Mouse (Mus musculus) kidney, embryonic 15.5 days (tissue): ENCODE measurements at regions not wholly inside any gene's neighbourhood (a gene's known extent, or its start where the extent isn't known, plus 50 kb on each side); places are given as distances from the start of the nearest gene placed in this dataset.
A peak's percentile ranks its signal among the peaks of the same experiment; 100 is the strongest.

Source experiments
- ATAC-seq: fragments of 200-750 bp; cut with Nextera tagmentation; replicated peaks from 2 replicates; pipeline ENCODE4 v1.8.0; 2017; ENCODE audit warnings: moderate TSS enrichment; ENCODE audit not compliant: low FRiP score
- H3K27ac ChIP-seq: fragments of 300-500 bp; sonication (generic); 2 replicates; pipeline ENCODE4 v1.5.1; 2015; ENCODE audit warnings: mild to moderate bottlenecking, inconsistent platforms
- H3K27me3 ChIP-seq: fragments of 300-500 bp; sonication (generic); 2 replicates; pipeline ENCODE4 v1.6.1; 2015; ENCODE audit warnings: inconsistent platforms
- H3K36me3 ChIP-seq: fragments of 300-500 bp; sonication (generic); 2 replicates; pipeline ENCODE4 v1.6.1; 2015; ENCODE audit warnings: inconsistent platforms
- H3K4me1 ChIP-seq: fragments of 300-500 bp; sonication (generic); 2 replicates; pipeline ENCODE4 v1.6.1; 2015; ENCODE audit warnings: inconsistent platforms
- H3K4me2 ChIP-seq: fragments of 300-500 bp; sonication (generic); 2 replicates; pipeline ENCODE4 v1.6.1; 2015; ENCODE audit warnings: moderate library complexity, mild to moderate bottlenecking, inconsistent platforms
- H3K4me3 ChIP-seq: fragments of 300-500 bp; sonication (generic); replicated peaks from 2 replicates; pipeline ENCODE4 v1.5.1; 2015; ENCODE audit warnings: mild to moderate bottlenecking, inconsistent platforms
- H3K9ac ChIP-seq: fragments of 300-500 bp; sonication (generic); 2 replicates; pipeline ENCODE4 v1.6.1; 2015; ENCODE audit warnings: mild to moderate bottlenecking, inconsistent platforms
- H3K9me3 ChIP-seq: fragments of 300-500 bp; sonication (generic); replicated peaks from 2 replicates; pipeline ENCODE4 v1.6.1; 2016; ENCODE audit warnings: inconsistent platforms
- WGBS: fragments of 180-500 bp; shearing (Covaris S2); methylation state at CpG from one replicate; pipeline ENCODE4 v1.1.7; 2015; ENCODE audit warnings: mixed read lengths; 5-methylcytosine and 5-hydroxymethylcytosine counted together

DNA sequence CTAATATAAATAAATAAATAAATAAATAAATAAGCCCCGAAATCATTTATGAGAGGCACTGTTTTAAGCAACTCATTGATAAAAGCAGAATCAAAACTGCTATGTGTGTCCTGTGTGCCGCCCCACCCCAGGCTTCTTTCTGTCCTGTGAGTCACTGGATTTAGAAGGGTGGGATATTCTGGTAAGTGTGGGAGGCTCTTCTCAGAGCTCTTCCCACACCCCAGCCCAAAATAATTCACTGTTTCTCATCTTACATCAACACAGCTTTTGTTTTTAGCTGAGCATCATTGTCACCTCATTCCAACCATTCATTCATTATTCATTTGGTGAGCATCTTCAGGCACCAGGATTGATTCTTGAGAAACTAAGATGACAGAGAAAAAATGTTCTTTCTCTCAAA is 118.4 kb downstream of the Barx2 start:
- no peak overlapping the region for H3K27ac ChIP-seq
- no peak for ATAC-seq
- no peaks in the 10 kb centered on the region for H3K9me3 ChIP-seq
- H3K4me2 ChIP-seq, result no peak overlapping the region
- no peak overlapping the region for H3K4me3 ChIP-seq
- H3K9ac ChIP-seq, result no peak overlapping the region
- H3K36me3 ChIP-seq, result no peaks in the 10 kb centered on the region
- no peaks in the 10 kb centered on the region for H3K4me1 ChIP-seq
- 96% methylated on average over 2 of the region's 2 CpGs for WGBS
- no peaks in the 10 kb centered on the region for H3K27me3 ChIP-seq

DNA sequence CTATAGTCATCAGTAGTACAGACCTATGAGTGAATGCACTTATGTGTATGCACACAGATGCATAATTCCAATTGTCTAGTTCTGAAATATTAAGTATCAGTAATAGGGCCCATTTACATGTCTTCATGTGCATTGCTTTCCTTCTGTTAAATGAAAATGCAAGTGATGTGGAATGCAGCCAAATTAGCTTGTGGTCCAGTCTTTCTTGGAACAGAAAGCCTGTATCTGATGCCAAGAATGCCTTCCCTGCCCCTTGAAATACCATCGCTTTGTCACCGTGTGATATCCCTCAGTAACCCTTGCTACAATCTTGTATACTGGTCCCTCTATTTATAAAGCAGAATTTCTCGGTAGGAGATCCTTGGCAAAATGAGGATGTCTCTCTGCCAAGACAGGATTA is 137.3 kb downstream of the Barx2 start:
- Histone ChIP-seq H3K4me3 (no peak overlapping the region), H3K9me3 (no peaks in the 10 kb centered on the region), H3K27ac (no peak overlapping the region), H3K36me3 (no peaks in the 10 kb centered on the region), H3K4me1 (no peaks in the 10 kb centered on the region), H3K4me2 (no peak overlapping the region), H3K27me3 (no peaks in the 10 kb centered on the region), H3K9ac (no peak overlapping the region)
- 85% methylated on average over 3 of the region's 3 CpGs for WGBS
- no peak for ATAC-seq

DNA sequence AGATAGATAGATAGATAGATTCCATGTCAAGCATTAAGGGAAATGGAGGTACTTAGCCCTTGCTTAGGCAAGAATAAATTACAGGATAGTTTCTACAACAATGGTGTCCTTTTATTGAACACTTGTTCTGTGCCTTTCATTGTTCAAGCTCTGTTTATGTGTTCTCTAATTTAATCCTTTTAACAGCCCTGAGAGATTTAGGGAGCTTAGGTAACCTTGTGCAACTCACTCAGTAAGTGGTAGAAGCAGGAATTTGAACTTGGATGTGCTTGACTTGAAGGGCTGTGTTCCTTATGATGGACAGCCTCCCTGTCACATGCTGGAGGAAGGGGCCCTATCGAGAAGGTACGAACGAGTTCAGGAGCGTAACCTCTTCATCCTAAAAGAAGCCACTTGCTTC is 147.9 kb downstream of the Barx2 start:
- ATAC-seq, result no peak
- no peak overlapping the region for H3K27ac ChIP-seq
- WGBS, result 79% methylated on average over 4 of the region's 4 CpGs

DNA sequence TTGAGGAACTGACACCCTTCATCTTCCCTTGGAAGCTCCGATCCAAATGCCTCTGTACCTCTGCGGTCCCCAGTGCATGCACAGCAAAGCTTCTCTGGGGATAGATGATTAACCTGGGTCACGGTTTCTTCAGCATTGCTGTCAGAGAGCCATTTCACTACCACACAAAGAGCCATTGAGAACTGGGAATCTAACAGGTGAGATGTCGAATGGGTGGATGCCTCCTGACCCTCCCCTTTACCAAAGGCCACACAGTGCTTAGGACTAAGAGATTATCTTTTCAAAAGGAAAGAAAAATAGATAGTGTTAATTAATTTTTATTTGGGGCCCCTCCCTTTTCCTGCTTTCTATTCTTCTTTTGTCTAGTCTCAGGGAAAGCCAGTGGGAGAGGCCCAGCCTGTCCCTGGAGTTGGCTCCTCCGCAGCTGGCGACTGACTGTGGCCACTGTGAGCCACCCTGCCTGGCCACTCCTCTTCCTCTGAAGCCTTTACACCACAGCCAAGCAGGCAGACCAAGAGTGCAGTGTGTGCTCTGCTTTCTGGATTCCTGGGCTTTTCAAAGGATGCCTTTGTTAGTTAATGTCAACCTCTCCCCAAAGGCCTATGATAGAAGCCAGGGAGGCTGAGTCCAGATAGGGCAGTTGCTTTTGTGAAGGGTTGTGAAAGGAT is 155.2 kb downstream of the Barx2 start:
- Histone ChIP-seq H3K4me2 (no peak overlapping the region), H3K27ac (no peak overlapping the region), H3K9me3 (no peaks in the 10 kb centered on the region), H3K9ac (no peak overlapping the region), H3K36me3 (no peaks in the 10 kb centered on the region), H3K4me1 (no peaks in the 10 kb centered on the region), H3K27me3 (no peaks in the 10 kb centered on the region), H3K4me3 (no peak overlapping the region)
- 69% methylated on average over 6 of the region's 6 CpGs for WGBS
- ATAC-seq, result no peak

More for the DNA sequence above, 147.9 kb downstream of the Barx2 start:
- H3K9ac ChIP-seq, result no peak overlapping the region
- no peaks in the 10 kb centered on the region for H3K9me3 ChIP-seq
- H3K36me3 ChIP-seq, result no peaks in the 10 kb centered on the region
- H3K4me2 ChIP-seq, result no peak overlapping the region
- H3K4me1 ChIP-seq, result no peaks in the 10 kb centered on the region
- H3K27me3 ChIP-seq, result no peaks in the 10 kb centered on the region
- no peak overlapping the region for H3K4me3 ChIP-seq

DNA sequence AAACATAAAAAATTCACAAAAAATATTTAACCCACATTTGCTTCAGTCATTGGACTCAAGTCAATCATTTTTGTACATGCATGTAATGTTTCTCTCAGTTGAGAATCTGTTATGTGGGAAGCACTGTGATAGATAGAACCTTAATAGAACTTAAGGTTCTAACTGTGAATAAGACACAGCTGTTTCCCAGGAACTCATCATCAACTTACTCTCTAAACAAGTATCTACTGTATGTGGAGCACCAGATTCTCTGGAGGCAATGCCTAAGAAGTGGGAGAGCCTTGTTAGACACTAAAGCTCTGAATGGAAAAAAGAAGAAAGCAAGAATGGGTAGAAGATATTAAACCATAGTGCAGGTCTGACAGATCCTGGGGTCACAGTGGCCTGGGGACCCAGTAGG is 182.8 kb downstream of the Barx2 start:
- H3K4me1 ChIP-seq, result no peaks in the 10 kb centered on the region
- H3K27ac ChIP-seq, result no peak overlapping the region
- no peaks in the 10 kb centered on the region for H3K9me3 ChIP-seq
- no peaks in the 10 kb centered on the region for H3K36me3 ChIP-seq
- ATAC-seq, result no peak
- no peak overlapping the region for H3K9ac ChIP-seq
- H3K4me2 ChIP-seq, result no peak overlapping the region
- H3K4me3 ChIP-seq, result no peak overlapping the region
- no peaks in the 10 kb centered on the region for H3K27me3 ChIP-seq

DNA sequence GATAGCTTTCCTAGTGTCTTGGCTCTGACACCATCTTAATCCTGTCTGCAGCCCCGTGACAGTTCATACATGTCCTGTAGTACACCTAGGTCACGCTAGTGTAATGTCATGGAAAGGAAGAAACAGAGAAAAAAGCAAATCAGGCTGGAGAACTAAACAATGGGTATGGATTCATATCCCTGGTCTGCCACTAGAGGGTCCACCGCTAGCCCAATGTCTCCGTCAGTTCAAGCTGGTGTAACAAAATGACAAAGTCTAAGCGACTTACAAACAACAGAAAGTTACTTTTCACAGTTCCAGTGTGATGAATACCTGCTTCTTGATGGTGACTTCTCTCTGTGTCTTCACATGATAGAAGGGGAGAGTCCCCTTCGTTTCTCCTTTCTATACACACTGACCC is 194.0 kb downstream of the Barx2 start:
- no peak overlapping the region for H3K4me3 ChIP-seq
- no peaks in the 10 kb centered on the region for H3K4me1 ChIP-seq
- H3K9me3 ChIP-seq, result no peaks in the 10 kb centered on the region
- H3K36me3 ChIP-seq, result no peaks in the 10 kb centered on the region
- H3K9ac ChIP-seq, result no peak overlapping the region
- no peaks in the 10 kb centered on the region for H3K27me3 ChIP-seq
- no peak overlapping the region for H3K27ac ChIP-seq
- ATAC-seq, result no peak
- no peak overlapping the region for H3K4me2 ChIP-seq
- WGBS, result 73% methylated on average over 6 of the region's 6 CpGs

DNA sequence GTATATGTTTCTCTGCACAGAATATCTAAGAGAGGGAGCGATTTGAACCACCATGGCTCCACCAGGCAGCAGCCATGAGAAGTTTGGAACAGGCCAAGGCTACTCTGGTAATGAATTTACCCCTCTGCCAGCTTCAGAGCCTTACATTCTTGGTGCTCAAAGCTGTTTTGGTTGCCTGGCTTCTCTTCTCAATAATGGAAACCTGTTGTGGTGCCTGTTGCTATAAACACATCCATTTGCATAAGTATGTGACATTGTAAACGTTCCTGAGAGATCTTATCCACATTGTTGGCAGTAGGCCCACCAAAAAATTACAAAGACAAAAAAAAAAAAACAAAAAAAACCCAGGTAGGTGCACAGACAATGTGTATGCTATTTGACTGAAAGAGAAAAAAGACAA is 203.2 kb downstream of the Barx2 start:
- Histone ChIP-seq H3K9me3 (no peaks in the 10 kb centered on the region), H3K4me1 (no peaks in the 10 kb centered on the region), H3K27ac (no peak overlapping the region), H3K36me3 (no peaks in the 10 kb centered on the region), H3K27me3 (no peaks in the 10 kb centered on the region), H3K9ac (no peak overlapping the region), H3K4me2 (no peak overlapping the region), H3K4me3 (no peak overlapping the region)
- no peak for ATAC-seq
- 51% methylated on average over 2 of the region's 2 CpGs for WGBS

DNA sequence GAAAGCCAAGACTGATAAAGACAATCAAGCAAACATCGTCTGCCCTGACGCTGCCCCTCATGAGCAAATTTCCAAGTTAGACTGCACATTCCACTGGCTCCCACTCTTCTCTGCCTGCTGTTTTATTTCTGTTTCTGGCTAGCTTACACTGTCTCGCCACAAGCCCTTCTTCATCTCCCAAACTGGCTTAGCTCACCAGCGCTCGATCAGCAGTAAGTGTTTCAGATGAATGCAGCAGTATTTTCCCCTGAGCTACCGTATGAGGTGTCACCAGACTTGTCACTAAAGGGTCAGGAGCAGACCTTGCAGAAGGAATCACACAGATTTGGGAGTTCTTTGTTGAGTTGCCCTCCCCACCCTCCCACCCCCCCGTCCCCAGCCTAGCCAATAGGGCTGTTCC is 206.6 kb downstream of the Barx2 start:
- no peaks in the 10 kb centered on the region for H3K4me1 ChIP-seq
- H3K9ac ChIP-seq, result no peak overlapping the region
- no peak overlapping the region for H3K4me3 ChIP-seq
- WGBS, result 78% methylated on average over 6 of the region's 7 CpGs
- H3K27me3 ChIP-seq, result no peaks in the 10 kb centered on the region
- H3K36me3 ChIP-seq, result no peaks in the 10 kb centered on the region
- H3K27ac ChIP-seq, result no peak overlapping the region
- H3K4me2 ChIP-seq, result no peak overlapping the region
- H3K9me3 ChIP-seq, result no peaks in the 10 kb centered on the region
- ATAC-seq, result no peak

DNA sequence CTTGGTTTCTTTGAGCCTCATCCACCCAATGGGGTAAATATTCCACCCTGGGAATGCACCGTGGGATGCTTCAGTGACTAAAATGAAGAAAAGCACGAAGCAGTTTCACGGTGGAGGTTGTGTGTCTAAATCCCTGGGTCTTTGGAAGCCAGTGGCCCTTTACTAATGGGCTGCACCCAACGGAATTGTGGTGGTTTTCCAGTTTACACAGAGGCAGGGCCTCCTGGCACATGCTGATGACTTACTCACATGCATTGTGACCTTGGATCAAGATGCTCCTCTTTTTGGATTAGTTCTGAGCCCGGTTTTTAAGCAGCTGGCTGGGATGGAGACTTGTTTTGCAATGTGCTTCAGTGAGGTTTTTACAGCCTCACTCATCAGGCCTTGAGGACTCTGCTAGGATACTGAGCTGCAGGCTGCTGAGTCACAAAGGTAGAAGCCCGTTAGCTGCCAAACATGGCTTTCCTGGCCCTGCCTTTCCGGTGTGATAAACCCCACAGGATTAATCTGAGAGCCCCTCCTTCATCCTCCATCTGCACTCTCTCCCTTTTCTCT is 222.3 kb downstream of the Barx2 start:
- H3K4me3 ChIP-seq, result no peak overlapping the region
- 66% methylated on average over 7 of the region's 7 CpGs for WGBS
- no peak overlapping the region for H3K27ac ChIP-seq
- H3K27me3 ChIP-seq, result 0 out of 2 replicates have a peak, but pooled peaks cover 5% of the 10 kb centered on the region
- no peak overlapping the region for H3K9ac ChIP-seq
- H3K4me1 ChIP-seq, result peaks cover 35% of the 10 kb centered on the region
- ATAC-seq, result no peak
- H3K36me3 ChIP-seq, result no peaks in the 10 kb centered on the region
- H3K4me2 ChIP-seq, result no peak overlapping the region
- no peaks in the 10 kb centered on the region for H3K9me3 ChIP-seq

DNA sequence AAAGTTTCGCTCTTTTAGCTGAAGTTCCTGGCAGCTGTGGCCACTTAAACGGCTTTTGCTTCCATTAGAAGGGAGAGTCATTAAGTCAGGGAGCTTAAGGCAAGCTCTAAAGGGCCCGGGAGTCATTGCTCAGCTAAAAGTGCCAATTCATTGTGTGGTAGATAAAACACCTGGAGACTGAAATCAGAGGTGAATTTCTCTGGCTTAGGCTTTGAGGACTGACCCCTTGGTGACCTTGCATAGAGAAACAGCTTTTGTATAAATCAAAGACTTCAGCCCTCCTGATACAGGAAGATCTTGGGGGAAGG is 224.1 kb upstream of the Tmem45b start:
- Histone ChIP-seq H3K9me3 (no peaks in the 10 kb centered on the region), H3K4me3 (peak overlapping the region; percentile 30), H3K9ac (0 out of 2 replicates have a peak overlapping the region, but pooled peaks have one; percentile 5), H3K27ac (peak overlapping the region; percentile 67), H3K4me1 (peaks cover 60% of the 10 kb centered on the region), H3K36me3 (no peaks in the 10 kb centered on the region), H3K27me3 (0 out of 2 replicates have a peak, but pooled peaks cover 10% of the 10 kb centered on the region), H3K4me2 (peak overlapping the region; percentile 56)
- 1% methylated on average over 3 of the region's 3 CpGs for WGBS
- no peak; the same call in 1 of the 2 replicates for ATAC-seq

DNA sequence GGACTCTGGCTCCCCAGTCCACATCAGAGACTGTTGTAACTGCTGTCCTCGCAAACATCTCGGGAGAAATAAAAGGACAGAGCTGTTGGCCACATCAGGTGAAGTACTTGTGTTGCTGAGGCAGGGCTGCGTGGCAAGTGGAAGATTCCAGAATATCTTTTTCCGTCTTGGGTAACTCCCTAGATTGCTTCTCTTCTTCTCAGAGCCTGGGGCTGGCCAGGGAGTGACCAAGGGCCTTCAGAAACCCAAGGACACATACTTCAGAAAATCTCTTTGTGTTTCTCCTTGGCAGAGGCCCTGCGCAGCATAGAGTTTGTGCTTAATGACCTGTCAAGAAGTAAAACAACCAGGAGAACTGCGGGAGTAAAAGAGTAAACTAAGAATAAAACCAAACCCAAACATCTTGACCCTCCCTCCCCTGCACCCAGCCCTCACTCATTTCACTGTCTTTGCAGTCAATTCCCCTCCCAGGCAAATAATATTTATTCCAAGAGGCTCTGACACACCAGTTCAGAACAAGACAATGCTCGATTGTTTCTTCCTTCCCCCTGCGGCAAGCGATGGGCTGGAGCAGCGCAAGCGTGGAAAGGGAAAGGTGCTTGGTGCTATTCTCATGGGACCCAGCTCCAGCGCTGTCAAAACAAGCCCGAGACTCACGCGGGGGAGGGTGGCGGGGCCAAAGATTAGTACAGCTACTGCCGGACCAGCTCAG is 223.6 kb upstream of the Tmem45b start:
- Histone ChIP-seq H3K36me3 (no peaks in the 10 kb centered on the region), H3K4me1 (peaks cover 65% of the 10 kb centered on the region), H3K4me3 (peak overlapping the region; percentile 30), H3K27ac (peak overlapping the region; percentile 67), H3K27me3 (0 out of 2 replicates have a peak, but pooled peaks cover 10% of the 10 kb centered on the region), H3K9me3 (no peaks in the 10 kb centered on the region), H3K9ac (0 out of 2 replicates have a peak overlapping the region, but pooled peaks have one; percentile 5), H3K4me2 (peak overlapping the region; percentile 56)
- 8% methylated on average over 17 of the region's 17 CpGs for WGBS
- peak; percentile 54 for ATAC-seq

DNA sequence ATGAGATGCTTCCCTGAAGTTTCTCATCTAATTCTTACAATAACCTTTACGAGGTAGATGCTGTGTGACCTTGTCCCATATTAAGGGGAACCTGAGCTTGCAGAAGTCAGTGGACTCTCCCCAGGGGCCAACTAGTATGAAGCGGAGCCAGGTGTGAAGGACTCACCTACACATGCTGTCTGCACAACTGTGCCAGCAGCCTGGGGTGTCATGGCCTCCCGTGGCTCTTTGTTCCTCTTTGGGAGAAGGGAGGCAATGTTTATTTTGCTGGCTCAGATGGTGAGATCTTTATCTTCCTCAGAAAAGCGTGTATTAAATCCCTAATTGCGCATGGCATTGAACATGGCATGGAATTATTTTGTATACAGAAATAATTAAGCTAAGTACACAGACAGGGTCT is 222.2 kb upstream of the Tmem45b start:
- 67% methylated on average over 5 of the region's 5 CpGs for whole genome bisulfite sequencing
- no peak overlapping the region for H3K4me2 ChIP-seq
- H3K27ac ChIP-seq, result no peak overlapping the region
- no peak for ATAC-seq
- no peaks in the 10 kb centered on the region for H3K9me3 ChIP-seq
- H3K27me3 ChIP-seq, result 0 out of 2 replicates have a peak, but pooled peaks cover 10% of the 10 kb centered on the region
- H3K36me3 ChIP-seq, result no peaks in the 10 kb centered on the region
- H3K4me1 ChIP-seq, result peaks cover 73% of the 10 kb centered on the region
- no peak overlapping the region for H3K9ac ChIP-seq
- no peak overlapping the region for H3K4me3 ChIP-seq
